Mouse (Mus musculus) frontal cortex, adult 2 months (tissue): ENCODE results near the gene Cacnb4. TPM values are rescaled to one million over a fixed set of nuclear protein-coding genes. Genes with fewer than 3 reads are reported as not detected.

Source experiments
- DNase-seq, 2 experiments: peaks; one replicate each; pipeline ENCODE4 v3.0.0; 2022; ENCODE audit warnings: low spot score in 1 of 2; ENCODE audit errors: extremely low spot score in 1 of 2
- polyA plus RNA-seq: library from polyadenylated mRNA; depleted of rRNA; stranded (reverse); fragments of >200 nt; gene quantifications from 2 replicates; pipeline ENCODE4 v1.2.3, GENCODE M21; 2012

Gene Cacnb4
- polyA plus RNA-seq, 1 experiment, result 58.0 TPM

GRCm38 (mm10) chr2:52530521-52530920, 146.1 kb downstream of the Cacnb4 start:
- no peak for DNase-seq

DNA sequence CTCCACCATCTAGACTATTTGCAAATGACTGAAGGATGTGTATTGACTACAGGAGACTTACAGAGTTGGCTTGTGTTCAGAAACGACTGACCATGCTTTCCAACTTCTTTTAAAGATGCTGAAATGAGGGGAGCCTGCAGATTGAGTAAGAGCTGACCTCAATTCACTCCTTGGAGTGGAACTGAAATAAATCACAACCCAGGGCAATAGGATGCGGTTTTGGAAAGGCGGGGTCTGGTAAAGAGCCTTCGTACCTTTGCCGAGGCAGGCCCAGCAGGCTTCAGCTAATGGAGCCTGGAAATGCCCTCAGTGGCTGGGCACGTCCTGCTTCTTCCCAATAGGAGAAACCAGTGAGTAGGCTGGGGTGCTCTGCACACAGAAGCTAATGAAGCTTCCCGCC, 147.4 kb downstream of the Cacnb4 start:
- DNase-seq, result no peak

- peak in 1 of 2 experiments; percentile 46 for DNase-seq
Observed at GRCm38 (mm10) chr2:52525876-52526592, 150.6 kb downstream of the Cacnb4 start.

DNA sequence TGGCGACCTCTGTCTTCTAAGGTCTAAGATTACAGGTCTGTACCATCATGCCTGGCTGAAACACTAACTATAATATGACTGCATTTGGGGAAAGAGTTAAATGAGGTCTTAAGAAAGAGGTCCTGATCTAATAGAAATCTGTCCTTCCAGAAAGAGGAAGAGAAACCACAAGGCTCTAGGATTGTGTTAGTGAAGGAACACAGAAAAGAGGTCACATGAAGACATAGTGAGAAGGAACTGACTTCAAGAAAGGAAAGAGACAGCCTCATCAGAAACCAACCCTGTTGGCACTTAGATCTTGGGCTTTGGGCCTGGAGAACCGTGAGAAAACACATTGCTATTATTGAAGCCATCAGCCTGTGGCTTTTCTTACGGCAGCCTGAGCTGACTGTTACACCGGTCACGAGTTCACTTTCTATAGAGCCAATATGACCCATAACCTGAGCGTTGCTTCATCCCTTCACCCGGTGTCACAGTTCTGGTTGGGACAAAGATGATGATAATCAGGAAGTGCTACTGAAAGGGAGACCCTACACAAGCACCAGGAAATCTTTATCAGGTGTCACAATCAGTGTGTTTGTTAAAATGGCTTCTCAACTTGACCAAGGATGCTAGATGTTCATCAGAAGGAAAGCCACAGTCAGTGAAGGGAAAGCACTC, 153.4 kb downstream of the Cacnb4 start:
- DNase-seq, result no peak

DNA sequence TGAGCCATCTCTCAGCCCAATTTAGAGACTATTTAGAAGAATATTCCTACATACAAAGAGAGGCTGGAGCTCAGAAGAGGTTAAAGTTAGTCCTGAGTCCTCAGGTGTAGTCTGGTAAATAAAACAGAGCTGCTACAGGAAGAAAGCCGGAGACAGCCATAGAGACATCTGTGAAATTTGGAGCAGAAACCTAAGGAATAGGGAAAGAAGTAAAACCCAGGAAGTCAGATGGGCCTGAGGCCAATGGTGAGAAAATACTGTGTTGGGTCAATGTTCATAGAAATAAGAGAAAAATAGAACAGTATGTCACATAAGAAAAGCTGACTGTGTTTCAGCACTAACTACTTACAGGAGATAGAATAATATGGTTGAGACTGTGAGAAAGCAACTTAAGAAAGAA, 155.6 kb downstream of the Cacnb4 start:
- DNase-seq, result no peak

DNA sequence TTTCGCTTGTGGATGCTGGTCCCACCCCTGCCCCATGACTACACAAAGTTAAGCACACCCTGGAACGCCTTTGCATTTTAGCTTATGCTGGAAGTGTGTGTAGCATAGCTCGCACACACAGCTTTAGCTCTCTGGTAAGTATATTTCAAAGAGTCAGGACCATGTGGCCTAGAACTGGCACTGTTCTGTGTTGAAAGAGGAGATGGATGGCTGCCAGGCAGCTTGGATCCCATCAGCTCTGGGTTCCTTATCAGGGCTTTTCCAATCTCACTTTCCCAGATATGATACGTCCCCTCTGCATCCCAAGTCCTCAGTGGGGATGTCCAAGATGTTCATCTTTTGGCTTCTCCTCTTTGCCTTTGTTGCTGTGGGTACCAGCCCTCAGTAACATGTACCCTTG, 157.9 kb downstream of the Cacnb4 start:
- no peak for DNase-seq

DNA sequence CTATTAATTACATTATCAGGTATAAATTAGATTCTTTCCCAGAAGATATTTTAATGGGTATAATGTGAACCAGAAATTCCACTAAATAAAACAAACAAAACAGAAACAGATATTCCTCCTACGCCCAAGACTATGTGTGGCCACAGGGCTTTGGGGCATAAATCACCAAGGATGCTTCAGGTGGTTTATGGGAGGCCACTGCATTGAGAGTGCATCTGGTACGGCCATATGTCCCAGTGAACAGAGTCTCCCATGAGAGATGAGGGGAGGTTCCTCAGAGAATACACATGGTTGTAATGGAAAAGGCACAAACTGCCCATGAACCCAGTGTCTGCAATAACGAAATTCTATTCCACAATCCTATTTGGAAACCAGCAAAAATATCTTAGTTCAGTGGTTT, 160.1 kb downstream of the Cacnb4 start:
- DNase-seq, result no peak

DNA sequence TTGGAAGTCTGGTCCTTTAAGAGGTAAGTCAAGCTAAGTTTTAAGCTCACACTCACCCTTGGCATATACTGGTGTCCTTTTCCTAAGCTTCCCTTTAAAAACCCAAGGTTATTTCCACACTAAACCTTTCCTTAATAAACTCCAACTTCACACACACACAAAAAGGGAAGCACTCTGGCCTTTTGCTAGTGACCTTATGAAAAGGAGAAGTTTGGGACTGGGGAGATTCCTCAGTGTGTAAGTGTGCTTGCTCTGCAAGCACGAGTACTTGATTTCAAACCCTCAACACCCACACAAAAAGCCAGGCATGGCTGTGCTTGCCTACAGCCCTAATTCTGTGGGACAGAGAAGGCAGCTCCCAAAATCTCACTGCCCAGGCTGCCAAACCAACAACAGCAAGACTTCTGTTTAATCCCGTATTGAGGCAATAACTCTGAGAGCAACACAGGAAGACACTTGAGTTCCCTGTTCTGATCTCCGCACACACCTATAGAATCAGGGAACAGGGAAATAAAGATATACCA, 163.7 kb downstream of the Cacnb4 start:
- DNase-seq, result no peak

DNA sequence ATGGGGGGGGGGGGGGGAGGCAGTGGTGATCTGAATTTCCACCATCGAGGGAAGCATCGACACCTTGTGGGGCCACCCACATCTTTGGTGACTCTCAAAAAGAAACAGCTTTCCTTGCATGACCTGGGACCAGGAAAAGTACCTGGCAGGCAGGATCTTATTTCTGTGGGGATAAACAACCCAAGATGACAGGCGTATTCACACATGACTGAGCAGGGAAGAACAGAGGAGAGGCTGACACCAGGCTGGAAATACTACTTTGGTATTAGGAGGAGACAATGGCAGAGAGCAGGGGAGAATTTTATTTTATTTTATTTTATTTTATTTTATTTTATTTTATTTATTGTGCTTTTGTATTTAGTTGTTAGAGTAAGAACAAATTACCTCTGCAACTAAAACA, 164.4 kb downstream of the Cacnb4 start:
- no peak for DNase-seq

GRCm38 (mm10) chr2:52511799-52512198, 164.8 kb downstream of the Cacnb4 start:
- DNase-seq, result no peak

DNA sequence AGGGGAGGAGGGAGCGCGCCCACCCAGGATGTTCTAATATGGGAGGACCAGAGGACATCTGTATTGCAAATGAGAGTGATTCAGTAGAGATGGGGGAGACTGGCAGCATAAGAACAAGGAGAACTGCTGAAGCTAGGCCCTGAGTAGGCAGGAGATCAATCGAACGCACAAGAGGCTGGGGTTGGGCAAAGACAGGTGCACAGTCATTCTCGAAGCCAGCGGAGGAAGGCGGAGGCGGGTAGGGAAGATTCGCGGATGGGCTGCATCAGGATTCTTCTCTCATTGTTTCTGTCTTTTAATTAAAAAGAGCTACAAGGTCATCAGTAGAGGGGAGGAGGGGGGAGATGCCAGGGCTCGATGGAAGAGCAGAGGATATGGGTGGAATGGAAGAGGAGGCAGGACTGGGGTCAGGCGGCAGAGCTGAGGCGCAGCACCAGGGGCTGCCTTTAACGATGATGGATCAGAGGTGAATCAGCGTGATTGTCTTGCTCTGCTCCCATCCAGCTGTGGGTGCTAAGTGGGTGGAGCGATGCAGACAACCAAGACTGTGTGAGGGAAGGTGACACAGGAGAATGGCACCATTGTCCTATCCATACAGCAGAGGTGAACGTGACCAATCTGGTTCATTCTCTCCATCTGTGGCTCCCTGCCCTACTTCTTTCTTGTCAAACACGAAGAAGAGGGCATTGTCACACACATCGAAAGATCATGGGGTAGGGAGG, 166.7 kb downstream of the Cacnb4 start:
- DNase-seq, result peak in 1 of 2 experiments; percentile 49

- no peak for DNase-seq
Observed at GRCm38 (mm10) chr2:52505164-52505563, 171.5 kb downstream of the Cacnb4 start.

GRCm38 (mm10) chr2:52504762-52505161, 171.9 kb downstream of the Cacnb4 start:
- DNase-seq, result peak in 1 of 2 experiments; percentile 55

- peak; percentile 31 to 60 for DNase-seq
Observed at GRCm38 (mm10) chr2:52499849-52500262, 176.8 kb downstream of the Cacnb4 start.

DNA sequence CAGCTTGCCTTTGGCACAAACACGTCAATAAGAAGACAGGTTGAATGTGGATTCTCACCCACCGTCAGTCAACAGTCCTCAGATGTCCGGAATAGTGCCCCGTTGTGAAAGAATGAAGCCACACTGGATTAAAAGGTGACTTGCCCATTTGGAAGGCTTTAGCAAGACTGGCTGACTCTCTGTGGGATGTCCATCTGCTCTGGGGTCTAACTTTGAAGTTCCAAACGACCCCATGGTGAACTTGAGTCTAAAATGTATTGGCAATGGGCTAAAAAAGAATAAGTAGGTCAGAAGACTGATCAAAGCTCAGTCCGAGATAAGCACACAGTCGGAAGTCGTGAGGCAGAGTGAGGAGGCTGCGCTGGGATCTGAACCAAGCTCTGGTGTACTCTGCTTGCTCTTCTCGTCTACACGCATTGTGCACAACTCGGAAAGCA, 177.5 kb downstream of the Cacnb4 start:
- no peak for DNase-seq

- no peak for DNase-seq
Observed at GRCm38 (mm10) chr2:52495097-52495694, 181.4 kb downstream of the Cacnb4 start.

DNA sequence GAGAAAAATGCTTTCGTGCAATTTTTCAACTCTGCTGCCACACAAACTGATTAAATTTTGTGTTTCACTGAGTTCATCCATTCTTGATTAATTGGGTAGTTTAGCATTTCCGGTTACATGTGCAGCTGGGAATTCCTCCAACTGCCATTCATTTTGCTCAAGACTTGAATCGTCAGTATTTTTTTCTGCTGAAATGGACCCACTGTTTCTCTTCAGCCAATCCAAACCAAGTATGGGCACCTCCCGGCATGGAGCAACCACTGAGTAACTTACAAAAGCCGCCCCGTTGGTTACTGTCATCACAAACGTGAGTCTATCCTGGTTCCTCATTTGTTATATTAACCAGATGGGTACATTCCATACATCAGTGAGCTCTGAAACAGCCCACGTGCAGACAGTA, 182.4 kb downstream of the Cacnb4 start:
- DNase-seq, result no peak

- DNase-seq, result no peak
Observed at GRCm38 (mm10) chr2:52492867-52493266, 183.8 kb downstream of the Cacnb4 start.

DNA sequence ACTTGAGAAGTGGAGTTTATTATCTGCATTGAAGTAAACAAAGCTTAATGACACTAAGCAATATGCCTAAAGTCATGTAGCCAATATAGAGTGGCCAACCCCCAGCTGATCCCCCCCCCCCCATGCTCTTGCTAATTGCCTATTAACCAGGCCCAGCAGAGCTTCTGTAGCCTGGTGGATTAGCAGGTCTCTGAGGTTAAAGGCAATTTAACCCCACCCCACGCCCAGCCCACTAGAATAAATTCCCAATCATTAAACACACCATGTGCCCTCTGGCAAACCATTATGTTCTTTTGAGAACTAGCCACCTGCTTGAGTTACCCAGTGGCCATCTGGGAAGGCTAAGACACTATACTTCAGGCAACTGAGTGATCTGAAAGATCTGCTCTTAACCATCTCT, 186.8 kb downstream of the Cacnb4 start:
- DNase-seq, result no peak

- no peak for DNase-seq
Observed at GRCm38 (mm10) chr2:52483496-52483895, 193.1 kb downstream of the Cacnb4 start.

- DNase-seq, result no peak
Observed at GRCm38 (mm10) chr2:52480476-52480875, 196.2 kb downstream of the Cacnb4 start.
